In the genomic region with DNA sequence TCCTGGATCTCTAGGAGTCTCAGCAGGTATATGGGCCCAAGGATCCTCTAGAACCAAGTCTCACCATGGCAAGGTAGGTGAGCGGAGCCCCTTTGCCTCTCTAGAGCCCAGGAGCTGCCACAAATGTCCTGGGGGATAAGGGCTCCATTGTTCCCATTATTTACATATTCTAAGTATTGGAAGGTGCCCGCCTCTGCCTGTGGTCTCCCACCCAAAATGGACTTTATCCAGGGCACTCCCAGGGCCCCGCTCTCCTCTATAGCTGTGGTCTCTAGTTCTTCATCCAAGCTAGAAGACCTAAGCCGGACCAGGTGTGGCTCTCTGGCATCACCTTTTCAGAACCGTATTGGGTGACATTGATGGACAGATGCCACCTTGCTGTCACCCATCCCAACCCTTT, we compare ENCODE assay signal across 14 mouse cellular contexts. TPM values are rescaled to one million over a fixed set of nuclear protein-coding genes. Genes with fewer than 3 reads are reported as not detected.
DNase-seq lines count a peak whose midpoint lies in the region; ATAC-seq and TF ChIP-seq lines count a peak whose summit lies in the region.
"Had no signal": no experiment of that assay in that cellular context is flagged by ENCODE, and none has a peak within 500 bp of the region (broad histone marks: within the 10 kb centered on the region; RNA-seq: fewer than 3 reads in every experiment).

Sh2d6 (minus strand) TSS at position 101 of the 400 bp plus-strand sequence.

- no peaks in the 10 kb centered on the region for H3K36me3 ChIP-seq in forebrain, embryonic 16.5 days (ENCODE audit: control insufficient read depth, insufficient read depth)
- no peaks in the 10 kb centered on the region for H3K36me3 ChIP-seq in midbrain, embryonic 10.5 days
- no peaks in the 10 kb centered on the region for H3K36me3 ChIP-seq in small intestine, adult 2 months (ENCODE audit: control insufficient read depth, insufficient read depth, low read length)
- H3K36me3 ChIP-seq: heart, embryonic 12.5 days had no signal

- no peak for TF ChIP-seq POLR2A in small intestine, adult 2 months (IDR thresholded peaks at IDR 0.05; ENCODE audit: low read depth, low read length)

- DNase-seq in layer of hippocampus, adult 2 months (ENCODE audit: low spot score in 2 of 2): no peak
- DNase-seq in layer of hippocampus, adult 18-20 months (ENCODE audit: low spot score in 2 of 2): no peak
- DNase-seq in midbrain, embryonic 10.5 days (ENCODE audit: low spot score): no peak
- DNase-seq in thymus, postnatal 25 days: no peak
- no peak for DNase-seq in T-cell, adult 2 months (ENCODE audit: low spot score)
- no peak for DNase-seq in layer of hippocampus, adult 9-10 months (ENCODE audit: low spot score)
- DNase-seq: cerebellum, postnatal 14 days; kidney, adult 8-10 months; retina, postnatal 1 day had no signal

- no peak for ATAC-seq in forebrain, embryonic 16.5 days

- H3K4me2 ChIP-seq in forebrain, embryonic 16.5 days (ENCODE audit: low read length): no peak within 1 kb of the TSS

- peak within 1 kb of the TSS; percentile 86; the same call in 1 of the 2 replicates for H3K27ac ChIP-seq in layer of hippocampus, adult 2 months
- H3K27ac ChIP-seq in forebrain, embryonic 16.5 days (ENCODE audit: low read length): peak within 1 kb of the TSS; percentile 88
- peak within 1 kb of the TSS; percentile 88 for H3K27ac ChIP-seq in midbrain, embryonic 10.5 days (replicated peaks)
- no peak within 1 kb of the TSS for H3K27ac ChIP-seq in small intestine, adult 2 months (ENCODE audit: insufficient read depth, low read depth, low read length)
- H3K27ac ChIP-seq: liver, embryonic 14.5 days had no signal

- H3K9ac ChIP-seq in forebrain, embryonic 16.5 days (replicated peaks; ENCODE audit: low read depth, low read length): no peak within 1 kb of the TSS
- H3K9ac ChIP-seq: heart, embryonic 12.5 days; liver, embryonic 14.5 days had no signal

- no peaks in the 10 kb centered on the region for H3K9me3 ChIP-seq in forebrain, embryonic 16.5 days (ENCODE audit: control insufficient read depth, low read length)
- H3K9me3 ChIP-seq in midbrain, embryonic 10.5 days (replicated peaks): no peaks in the 10 kb centered on the region
- H3K9me3 ChIP-seq: heart, embryonic 12.5 days had no signal

- H3K4me3 ChIP-seq in layer of hippocampus, adult 2 months: no peak within 1 kb of the TSS
- no peak within 1 kb of the TSS for H3K4me3 ChIP-seq in forebrain, embryonic 16.5 days (replicated peaks; ENCODE audit: low read length)
- H3K4me3 ChIP-seq in midbrain, embryonic 10.5 days: no peak within 1 kb of the TSS
- H3K4me3 ChIP-seq in small intestine, adult 2 months (ENCODE audit: low read depth, low read length): no peak within 1 kb of the TSS
- H3K4me3 ChIP-seq: heart, embryonic 12.5 days had no signal

- no peaks in the 10 kb centered on the region for H3K27me3 ChIP-seq in forebrain, embryonic 16.5 days (replicated peaks; ENCODE audit: control insufficient read depth, insufficient read depth, low read length)
- H3K27me3 ChIP-seq in midbrain, embryonic 10.5 days (ENCODE audit: low read depth, poor library complexity, severe bottlenecking): no peaks in the 10 kb centered on the region
- H3K27me3 ChIP-seq in small intestine, adult 2 months (ENCODE audit: control insufficient read depth, insufficient read depth, low read length): no peaks in the 10 kb centered on the region
- H3K27me3 ChIP-seq: heart, embryonic 12.5 days had no signal

- 90% methylated on average over 5 of the region's 5 CpGs for WGBS in forebrain, embryonic 16.5 days
- 91% methylated on average over 5 of the region's 5 CpGs for WGBS in midbrain, embryonic 10.5 days
- WGBS in small intestine, adult 2 months: 74% methylated on average over 5 of the region's 5 CpGs

- TF ChIP-seq CTCF in layer of hippocampus, adult 2 months (conservative IDR thresholded peaks at IDR 0.05): no peak
- TF ChIP-seq CTCF in small intestine, adult 2 months (IDR thresholded peaks at IDR 0.05; ENCODE audit: extremely low read depth, insufficient read length, insufficient replicate concordance, low read depth, low read length): no peak

- H3K4me1 ChIP-seq in forebrain, embryonic 16.5 days (replicated peaks; ENCODE audit: control insufficient read depth, insufficient read depth, low read length): peaks cover 23% of the 10 kb centered on the region
- peaks cover 33% of the 10 kb centered on the region for H3K4me1 ChIP-seq in midbrain, embryonic 10.5 days
- H3K4me1 ChIP-seq in small intestine, adult 2 months (ENCODE audit: control insufficient read depth, insufficient read depth, insufficient read length, low read length): peaks cover 8% of the 10 kb centered on the region; the same call in 1 of the 2 replicates

RNA-seq across cellular contexts. Expression of gene Sh2d6, which starts in this region (rescaled TPM):
- total RNA-seq in layer of hippocampus, adult 2 months (2021): under 1 TPM; 0.49 to 0.56 TPM
- under 1 TPM; 0.67 to 0.76 TPM for total RNA-seq in layer of hippocampus, adult 18-20 months (2021)
- polyA plus RNA-seq in forebrain, embryonic 16.5 days (2015; fragmentation: Nextera tagmentation; extraction: Ambion mirVana): 0.39 and 0.52 TPM in 2 replicates
- 0.23 and 0.39 TPM in 2 replicates for polyA plus RNA-seq in midbrain, embryonic 10.5 days (2016; fragmentation: Nextera tagmentation; extraction: Ambion mirVana)
- 9.9 and 22.2 TPM in 2 replicates for polyA plus RNA-seq in small intestine, adult 2 months (2012; rRNA removed)
- total RNA-seq: megakaryocyte-erythroid progenitor cell, adult 5-6 weeks had no signal
- polyA plus RNA-seq: heart, embryonic 12.5 days; liver, embryonic 14.5 days had no signal
